Mouse (Mus musculus) embryonic facial prominence, embryonic 10.5 days (tissue): ENCODE measurements at regions not wholly inside any gene's neighbourhood (a gene's known extent, or its start where the extent isn't known, plus 50 kb on each side); places are given as distances from the start of the nearest gene placed in this dataset.
A peak's percentile ranks its signal among the peaks of the same experiment; 100 is the strongest.

Source experiments
- DNase-seq: peaks from one replicate; pipeline ENCODE4 v3.0.0-alpha.2; 2017; ENCODE audit warnings: low spot score
- H3K27ac ChIP-seq: fragments of 300-500 bp; sonication (generic); replicated peaks from 2 replicates; pipeline ENCODE4 v1.5.1; 2016; ENCODE audit warnings: mild to moderate bottlenecking
- H3K27me3 ChIP-seq: fragments of 300-500 bp; sonication (generic); replicated peaks from 2 replicates; pipeline ENCODE4 v1.6.1; 2016; ENCODE audit warnings: low read depth, mild to moderate bottlenecking; ENCODE audit not compliant: poor library complexity, severe bottlenecking
- H3K36me3 ChIP-seq: fragments of 300-500 bp; sonication (generic); replicated peaks from 2 replicates; pipeline ENCODE4 v1.6.1; 2016; ENCODE audit warnings: mild to moderate bottlenecking, moderate library complexity
- H3K4me1 ChIP-seq: fragments of 300-500 bp; sonication (generic); 2 replicates; pipeline ENCODE4 v1.6.1; 2016
- H3K4me3 ChIP-seq: fragments of 300-500 bp; sonication (generic); 2 replicates; pipeline ENCODE4 v1.5.1; 2016; ENCODE audit warnings: mild to moderate bottlenecking, moderate library complexity
- H3K9me3 ChIP-seq: fragments of 300-500 bp; sonication (generic); 2 replicates; pipeline ENCODE4 v1.6.1; 2016; ENCODE audit warnings: mild to moderate bottlenecking
- WGBS: fragments of 180-500 bp; shearing (Covaris S2); methylation state at CpG from one replicate; pipeline ENCODE4 v1.1.7; 2016; 5-methylcytosine and 5-hydroxymethylcytosine counted together

DNA sequence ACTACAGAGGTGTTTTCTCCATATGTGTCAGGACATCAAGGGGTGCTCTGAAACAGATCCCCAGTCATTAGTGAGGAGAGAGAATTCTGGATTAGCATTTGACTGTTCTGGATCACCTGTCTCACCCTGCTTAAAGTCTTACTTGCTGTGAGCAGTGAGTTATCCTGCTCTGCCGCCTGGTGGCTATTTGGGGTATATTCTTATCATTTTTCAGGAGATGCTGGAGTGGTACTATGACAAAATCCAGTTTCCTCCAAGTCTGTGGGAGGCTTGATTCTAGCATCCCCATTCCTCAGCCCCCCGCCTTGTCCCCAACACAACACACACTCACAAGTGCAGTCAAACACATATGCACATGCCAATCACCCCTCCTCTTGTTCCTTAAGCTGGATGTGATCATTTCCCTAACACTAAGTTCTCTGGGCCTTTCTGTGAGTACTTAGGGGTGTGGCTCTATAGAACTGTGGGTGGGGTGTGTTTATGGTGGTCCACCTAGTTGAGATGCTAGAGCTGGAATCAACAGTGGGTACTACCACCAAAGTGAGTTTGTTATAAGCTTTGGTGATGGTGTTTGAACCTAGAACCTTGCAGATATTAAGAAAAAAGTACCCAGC lies 624.6 kb upstream of the Vstm2b start:
- Histone ChIP-seq H3K36me3 (no peaks in the 10 kb centered on the region), H3K4me3 (no peak overlapping the region), H3K9me3 (no peaks in the 10 kb centered on the region), H3K4me1 (peaks cover 23% of the 10 kb centered on the region), H3K27ac (no peak overlapping the region), H3K27me3 (no peaks in the 10 kb centered on the region)
- peak; percentile 61 for DNase-seq
- 18% methylated on average over 2 of the region's 2 CpGs for whole genome bisulfite sequencing

DNA sequence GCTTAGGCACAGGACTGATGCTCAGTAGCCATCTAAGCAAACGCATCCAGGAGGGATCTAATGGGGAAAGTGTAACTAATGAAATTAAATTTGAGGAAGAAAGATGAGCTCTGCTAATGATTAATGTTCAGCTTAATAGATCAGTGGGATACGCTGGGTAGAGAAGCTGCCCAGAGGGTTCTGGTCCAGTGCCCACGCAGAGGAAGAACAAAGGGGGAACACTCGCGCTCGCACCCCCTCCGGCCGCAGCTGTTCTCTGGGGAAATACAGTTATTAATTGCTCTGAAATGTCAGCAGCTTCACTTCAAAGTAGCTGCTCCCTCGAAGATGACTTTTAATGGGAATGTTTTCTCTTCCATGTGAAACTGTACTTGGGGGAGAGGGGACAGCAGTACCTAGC lies 623.0 kb upstream of the Vstm2b start:
- 79% methylated on average over 9 of the region's 9 CpGs for WGBS
- Histone ChIP-seq H3K36me3 (no peaks in the 10 kb centered on the region), H3K9me3 (no peaks in the 10 kb centered on the region), H3K27ac (peak overlapping the region; percentile 57), H3K27me3 (no peaks in the 10 kb centered on the region), H3K4me1 (peaks cover 26% of the 10 kb centered on the region), H3K4me3 (no peak overlapping the region)
- DNase-seq, result no peak

DNA sequence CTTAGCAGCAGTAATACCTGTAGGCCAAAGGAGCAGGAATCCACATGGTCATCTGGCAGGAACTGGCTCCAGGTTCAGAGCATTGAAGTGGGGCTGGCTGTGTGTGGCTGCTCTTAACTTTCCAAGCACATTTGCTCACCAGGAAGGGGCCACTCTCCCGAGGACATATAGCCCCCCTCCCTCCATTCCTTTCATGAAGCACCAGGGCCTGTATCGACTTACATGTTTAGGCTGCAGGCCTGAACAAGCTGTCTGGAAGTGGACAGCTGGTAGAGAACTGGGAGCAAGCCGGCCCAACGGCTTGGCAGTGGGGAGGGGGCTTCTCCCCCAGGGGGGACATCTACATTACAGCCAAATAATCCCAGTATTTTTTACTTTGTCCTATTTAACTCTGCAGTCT lies 622.5 kb upstream of the Vstm2b start:
- Histone ChIP-seq H3K27ac (peak overlapping the region; percentile 57; the same call in 1 of the 2 replicates), H3K4me1 (peaks cover 26% of the 10 kb centered on the region)
- 15% methylated on average over 4 of the region's 4 CpGs for WGBS

DNA sequence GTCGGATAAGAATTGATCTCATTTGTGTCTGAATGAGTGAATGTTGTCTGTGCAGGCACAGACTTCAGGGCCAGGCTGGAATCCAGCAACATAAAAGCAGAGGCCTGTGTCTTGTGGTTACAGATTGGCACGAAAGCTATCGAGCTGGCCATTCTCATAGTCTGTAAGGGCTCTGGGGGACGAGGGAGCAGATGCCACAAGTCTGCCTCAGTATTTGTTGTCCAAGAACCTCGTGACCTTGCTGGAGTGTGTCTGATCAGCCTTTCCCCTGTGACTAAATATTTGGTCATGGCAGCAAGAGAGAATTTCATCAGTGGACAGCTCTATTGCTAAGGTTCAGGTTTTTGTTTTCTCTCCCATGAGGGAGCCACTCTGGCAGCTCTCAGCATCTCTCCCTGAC lies 622.0 kb upstream of the Vstm2b start:
- DNase-seq, result peak; percentile 17
- Histone ChIP-seq H3K27me3 (no peaks in the 10 kb centered on the region), H3K4me3 (no peak overlapping the region), H3K27ac (no peak overlapping the region), H3K4me1 (peaks cover 26% of the 10 kb centered on the region), H3K36me3 (no peaks in the 10 kb centered on the region), H3K9me3 (no peaks in the 10 kb centered on the region)
- 34% methylated on average over 5 of the region's 5 CpGs for WGBS

More for the DNA sequence above, 622.5 kb upstream of the Vstm2b start:
- Histone ChIP-seq H3K9me3 (no peaks in the 10 kb centered on the region), H3K4me3 (no peak overlapping the region), H3K27me3 (no peaks in the 10 kb centered on the region), H3K36me3 (no peaks in the 10 kb centered on the region)
- DNase-seq, result peak; percentile 41

DNA sequence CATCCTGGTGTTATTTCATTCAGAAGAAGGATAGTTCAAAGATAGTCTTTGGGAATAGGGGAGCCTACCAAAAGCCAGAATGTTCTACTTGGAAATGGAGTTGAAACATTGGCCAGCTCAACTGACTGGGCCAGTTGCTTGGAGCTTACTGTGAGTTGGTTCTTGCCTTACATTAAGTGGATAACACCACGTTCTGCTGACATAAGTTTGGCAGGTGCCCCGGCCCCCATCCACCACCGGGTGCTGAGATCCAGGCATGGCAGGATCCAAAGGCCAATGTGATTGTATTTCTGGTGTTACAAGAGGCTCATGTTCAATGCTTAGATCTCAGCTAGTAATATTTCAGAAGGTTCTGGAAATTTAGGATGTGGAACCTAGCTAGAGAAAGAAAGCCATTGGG lies 608.0 kb upstream of the Vstm2b start:
- Histone ChIP-seq H3K27ac (no peak overlapping the region), H3K36me3 (no peaks in the 10 kb centered on the region), H3K4me1 (no peaks in the 10 kb centered on the region), H3K9me3 (no peaks in the 10 kb centered on the region), H3K4me3 (no peak overlapping the region), H3K27me3 (no peaks in the 10 kb centered on the region)
- 91% methylated on average over 3 of the region's 3 CpGs for WGBS
- DNase-seq, result no peak

DNA sequence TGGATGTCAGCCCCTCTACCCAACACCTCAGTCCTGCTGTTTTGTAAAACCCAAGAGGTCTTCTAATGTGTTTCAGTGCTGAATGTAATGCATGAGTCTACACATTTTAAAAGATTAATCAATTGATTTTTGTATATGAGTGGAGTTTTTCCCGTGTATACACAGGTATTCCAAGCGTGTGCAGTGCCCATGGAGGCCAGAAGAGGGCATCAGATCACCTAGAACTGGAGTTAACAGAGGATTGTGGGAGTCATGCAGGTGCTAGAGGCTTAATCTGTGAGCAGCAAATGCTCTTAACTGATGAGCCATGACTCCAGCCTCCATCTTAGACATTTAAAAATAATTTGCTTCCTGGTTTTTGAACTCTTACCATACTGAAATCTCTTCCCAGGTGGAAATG lies 587.6 kb upstream of the Vstm2b start:
- no peaks in the 10 kb centered on the region for H3K36me3 ChIP-seq
- 26% methylated on average over 2 of the region's 2 CpGs for WGBS

DNA sequence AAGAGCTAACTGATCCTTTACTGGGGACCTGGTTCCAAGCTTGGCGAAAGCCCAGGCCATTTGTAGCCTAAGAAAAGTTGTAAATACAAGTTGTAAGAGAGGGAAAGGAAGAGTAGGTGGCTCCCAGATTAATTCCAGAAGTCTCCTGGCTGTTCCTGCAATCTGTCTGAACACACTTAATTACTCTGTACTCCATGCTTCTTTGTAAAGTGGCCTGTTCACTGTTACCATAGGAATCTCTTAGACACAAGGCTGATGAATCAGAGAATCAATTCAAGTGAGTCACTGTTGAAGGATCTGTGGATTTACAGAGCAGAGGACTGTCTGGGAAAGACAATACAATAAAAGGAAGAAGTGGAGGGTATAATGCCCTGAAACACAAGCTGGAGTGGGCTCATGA lies 577.0 kb upstream of the Vstm2b start:
- 83% methylated on average over 1 of the region's 1 CpGs for WGBS
- H3K27ac ChIP-seq, result no peak overlapping the region
- H3K9me3 ChIP-seq, result no peaks in the 10 kb centered on the region
- H3K4me1 ChIP-seq, result no peaks in the 10 kb centered on the region
- H3K36me3 ChIP-seq, result no peaks in the 10 kb centered on the region
- no peak for DNase-seq
- no peaks in the 10 kb centered on the region for H3K27me3 ChIP-seq
- H3K4me3 ChIP-seq, result no peak overlapping the region

More for the DNA sequence above, 587.6 kb upstream of the Vstm2b start:
- H3K4me1 ChIP-seq, result no peaks in the 10 kb centered on the region
- no peak overlapping the region for H3K4me3 ChIP-seq
- no peaks in the 10 kb centered on the region for H3K9me3 ChIP-seq
- DNase-seq, result peak; percentile 43
- no peaks in the 10 kb centered on the region for H3K27me3 ChIP-seq
- no peak overlapping the region for H3K27ac ChIP-seq

DNA sequence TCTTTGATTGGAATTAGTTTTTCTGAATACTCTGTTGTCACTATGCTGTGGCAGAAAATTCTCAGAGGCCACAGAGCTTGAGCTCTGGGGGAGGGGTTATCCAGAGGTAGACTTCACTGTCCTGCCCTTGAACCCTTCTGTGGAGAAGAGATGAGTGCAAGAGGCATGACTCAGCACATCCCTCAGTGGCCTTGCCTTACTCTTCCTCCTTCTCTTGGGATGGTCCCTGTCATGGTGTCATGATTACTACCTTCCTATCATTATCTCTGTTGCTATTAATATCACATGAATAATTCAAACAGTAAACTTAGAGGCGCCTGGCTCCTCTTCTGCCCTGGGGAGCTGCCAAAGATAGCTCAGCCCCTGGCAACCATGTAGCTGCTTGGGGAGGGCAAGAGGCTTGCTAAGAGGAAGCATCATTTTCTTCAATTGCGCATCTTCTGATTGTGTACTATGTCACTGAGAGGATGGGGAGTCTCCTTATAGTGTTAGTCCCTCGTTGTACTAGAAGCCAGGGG lies 572.9 kb upstream of the Vstm2b start:
- no peak overlapping the region for H3K27ac ChIP-seq
- H3K36me3 ChIP-seq, result no peaks in the 10 kb centered on the region
- H3K9me3 ChIP-seq, result no peaks in the 10 kb centered on the region
- no peak for DNase-seq
- WGBS, result 86% methylated on average over 3 of the region's 3 CpGs
- no peaks in the 10 kb centered on the region for H3K4me1 ChIP-seq
- no peaks in the 10 kb centered on the region for H3K27me3 ChIP-seq
- H3K4me3 ChIP-seq, result no peak overlapping the region

DNA sequence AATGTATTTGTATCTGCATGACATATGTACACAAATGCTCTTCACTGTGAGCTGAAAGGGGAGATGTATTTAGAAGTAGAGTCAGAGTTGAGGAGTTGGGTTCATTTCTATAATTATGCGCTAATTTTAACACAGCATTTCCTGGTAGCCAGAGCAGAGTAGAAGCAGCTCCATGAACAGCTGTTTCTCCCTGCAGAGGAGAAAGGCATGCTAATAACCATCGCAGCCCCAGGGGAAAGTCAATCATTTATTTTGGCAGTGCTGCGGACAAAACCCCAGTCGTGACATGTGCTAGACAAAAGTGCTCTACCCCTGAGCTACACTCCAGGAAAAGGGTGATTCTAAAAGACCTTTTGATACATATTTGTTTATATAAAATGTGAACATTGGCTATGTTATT lies 565.7 kb upstream of the Vstm2b start:
- H3K9me3 ChIP-seq, result 0 out of 2 replicates have a peak, but pooled peaks cover 3% of the 10 kb centered on the region

DNA sequence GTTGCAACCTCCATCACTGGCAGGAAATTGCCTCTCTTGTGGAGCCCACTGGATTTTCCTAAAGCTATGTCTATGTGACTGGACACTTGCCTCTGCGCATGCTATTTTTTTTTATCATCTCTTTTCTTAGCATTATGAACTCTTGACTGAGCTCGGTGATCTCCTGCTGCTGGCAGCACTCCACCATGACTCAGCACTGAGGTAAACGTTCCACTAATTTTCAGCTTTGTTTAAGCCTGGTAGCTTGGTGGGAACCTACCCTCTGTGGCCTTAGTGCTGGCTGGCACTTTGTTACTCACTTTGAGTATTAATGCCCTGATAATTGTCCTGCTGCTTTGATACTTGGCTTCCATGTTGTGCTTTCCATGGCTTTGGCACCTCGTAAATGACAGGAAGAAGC lies 545.8 kb upstream of the Vstm2b start:
- no peaks in the 10 kb centered on the region for H3K9me3 ChIP-seq
- DNase-seq, result no peak
- no peaks in the 10 kb centered on the region for H3K4me1 ChIP-seq
- no peak overlapping the region for H3K27ac ChIP-seq
- no peak overlapping the region for H3K4me3 ChIP-seq
- H3K27me3 ChIP-seq, result no peaks in the 10 kb centered on the region
- WGBS, result 76% methylated on average over 4 of the region's 4 CpGs
- no peaks in the 10 kb centered on the region for H3K36me3 ChIP-seq

More for the DNA sequence above, 565.7 kb upstream of the Vstm2b start:
- H3K27me3 ChIP-seq, result no peaks in the 10 kb centered on the region
- peak; percentile 36 for DNase-seq
- WGBS, result 50% methylated on average over 4 of the region's 4 CpGs
- H3K4me3 ChIP-seq, result no peak overlapping the region
- H3K4me1 ChIP-seq, result peaks cover 7% of the 10 kb centered on the region; the same call in 1 of the 2 replicates
- H3K27ac ChIP-seq, result no peak overlapping the region
- no peaks in the 10 kb centered on the region for H3K36me3 ChIP-seq

DNA sequence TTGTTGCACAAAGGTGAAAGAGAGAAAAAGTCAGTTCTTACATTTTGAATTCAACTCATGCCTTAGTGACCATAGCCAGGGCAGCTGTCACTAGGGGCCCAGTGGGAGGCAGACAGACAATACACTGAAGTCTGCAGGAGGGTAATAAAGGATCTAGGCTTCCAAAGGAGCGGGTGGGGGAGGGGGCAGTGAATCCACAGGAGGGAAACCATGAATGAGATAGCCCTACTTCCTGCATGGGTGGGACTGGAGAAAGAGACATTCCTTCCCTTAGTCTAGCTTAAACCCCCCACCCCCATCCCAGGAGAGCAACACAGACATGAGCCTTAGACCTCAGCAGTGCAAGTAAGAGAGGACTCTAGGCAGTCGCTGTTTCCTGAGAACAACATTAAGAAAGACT lies 535.4 kb upstream of the Vstm2b start:
- no peaks in the 10 kb centered on the region for H3K27me3 ChIP-seq
- no peaks in the 10 kb centered on the region for H3K9me3 ChIP-seq
- no peak overlapping the region for H3K4me3 ChIP-seq
- H3K27ac ChIP-seq, result no peak overlapping the region
- DNase-seq, result no peak
- no peaks in the 10 kb centered on the region for H3K4me1 ChIP-seq
- WGBS, result 17% methylated on average over 2 of the region's 2 CpGs
- no peaks in the 10 kb centered on the region for H3K36me3 ChIP-seq

DNA sequence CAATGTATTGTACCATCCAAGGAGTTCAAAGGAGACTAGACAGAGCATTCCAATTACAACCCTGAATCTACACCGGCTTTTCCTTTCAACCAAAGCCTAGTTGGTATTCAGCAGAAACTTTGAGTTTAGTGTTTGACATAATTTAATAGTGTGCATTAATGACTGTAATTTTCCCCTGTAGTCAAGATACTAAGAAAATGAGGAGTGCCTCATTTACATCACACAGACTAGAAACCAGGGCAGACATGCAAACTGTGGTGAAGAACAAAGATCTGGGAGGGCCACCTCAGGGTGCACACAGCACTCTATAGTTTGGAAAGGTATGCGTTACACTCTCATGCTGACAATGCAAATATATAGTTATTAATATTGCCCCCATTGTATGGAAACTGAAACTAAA lies 525.4 kb upstream of the Vstm2b start:
- H3K27me3 ChIP-seq, result no peaks in the 10 kb centered on the region
- H3K4me3 ChIP-seq, result no peak overlapping the region
- H3K36me3 ChIP-seq, result no peaks in the 10 kb centered on the region
- no peaks in the 10 kb centered on the region for H3K4me1 ChIP-seq
- H3K9me3 ChIP-seq, result no peaks in the 10 kb centered on the region
- 91% methylated on average over 2 of the region's 2 CpGs for WGBS
- H3K27ac ChIP-seq, result no peak overlapping the region
- no peak for DNase-seq

DNA sequence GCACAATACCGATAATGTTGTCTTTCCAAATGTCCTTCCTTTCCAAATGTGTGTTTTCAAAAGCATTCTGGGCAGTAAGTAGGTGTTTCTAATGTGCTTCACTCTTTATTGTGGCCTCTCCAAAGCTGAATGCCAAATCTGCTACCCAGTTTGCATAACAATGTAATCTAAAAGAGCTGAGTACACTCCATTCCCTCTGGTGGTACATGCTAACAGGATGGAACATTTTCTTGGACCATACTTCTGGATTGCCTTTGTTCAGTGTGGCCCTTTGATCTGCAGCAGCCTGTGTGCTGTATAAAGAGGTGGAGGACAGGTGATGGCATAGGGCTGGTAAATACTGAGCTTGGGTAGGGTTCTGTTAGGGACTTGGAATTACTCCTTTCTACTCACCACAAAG lies 520.3 kb upstream of the Vstm2b start:
- 94% methylated on average over 1 of the region's 1 CpGs for WGBS
- DNase-seq, result no peak
- no peak overlapping the region for H3K27ac ChIP-seq
- H3K36me3 ChIP-seq, result no peaks in the 10 kb centered on the region
- H3K4me1 ChIP-seq, result no peaks in the 10 kb centered on the region
- H3K4me3 ChIP-seq, result no peak overlapping the region
- no peaks in the 10 kb centered on the region for H3K27me3 ChIP-seq
- H3K9me3 ChIP-seq, result no peaks in the 10 kb centered on the region
